ENCODE assay signal across 21 mouse cellular contexts in the genomic region with DNA sequence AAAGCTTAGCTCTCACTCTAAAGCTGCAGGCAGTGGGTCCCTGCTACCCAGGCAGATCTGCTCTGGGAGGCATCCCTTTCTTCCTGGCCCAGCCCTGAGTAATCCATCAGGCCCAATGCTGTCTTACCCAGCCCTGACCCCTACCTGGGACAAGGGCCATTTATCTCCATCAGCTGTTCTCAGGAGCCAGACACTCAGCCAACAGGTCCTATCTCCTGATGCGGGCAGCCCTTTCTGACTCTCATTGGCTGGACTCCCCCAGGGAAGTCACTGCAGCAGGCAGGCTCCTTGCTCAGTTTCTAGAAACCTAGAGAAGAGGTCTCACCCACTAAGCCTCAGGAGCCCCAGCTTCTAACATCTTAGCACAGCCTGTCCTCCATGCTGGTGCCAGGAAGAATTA. TPM values are rescaled to one million over a fixed set of nuclear protein-coding genes. Genes with fewer than 3 reads are reported as not detected.
DNase-seq lines count a peak whose midpoint lies in the region; ATAC-seq and TF ChIP-seq lines count a peak whose summit lies in the region.
"Had no signal": no experiment of that assay in that cellular context is flagged by ENCODE, and none has a peak within 500 bp of the region (broad histone marks: within the 10 kb centered on the region; RNA-seq: fewer than 3 reads in every experiment).

No protein-coding gene starts in this region.

- no peak for DNase-seq in hindbrain, postnatal 0 days (ENCODE audit: low spot score)
- DNase-seq in c-Kit-negative CD71-positive TER-119-positive erythroid progenitor cells, embryonic 14.5 days (ENCODE audit: low read depth, low spot score) = peak; percentile 57
- peak in 2 of 3 experiments; percentile 59 to 65 for DNase-seq in liver, embryonic 14.5 days (ENCODE audit: low read depth in 3 of 3, low spot score in 3 of 3)
- no peak for DNase-seq in embryo, embryonic 10.5 days (ENCODE audit: low spot score)
- DNase-seq in left cerebral cortex, adult 8-10 months (ENCODE audit: low spot score in 2 of 2) = no peak
- DNase-seq: B cell, adult 2 months; cerebellum, adult 2 months; gastrocnemius, postnatal 25 days; kidney, adult 11 months; kidney, postnatal 4 days; left cerebral cortex, postnatal 4 days; midbrain, embryonic 14.5 days; right cerebral cortex, adult 18-20 months had no signal

- H3K9ac ChIP-seq in hindbrain, embryonic 12.5 days = no peak overlapping the region
- H3K9ac ChIP-seq in hindbrain, postnatal 0 days (replicated peaks; ENCODE audit: low read length) = no peak overlapping the region
- H3K9ac ChIP-seq in liver, embryonic 14.5 days (replicated peaks) = peak overlapping the region; percentile 49
- H3K9ac ChIP-seq: embryonic facial prominence, embryonic 15.5 days; forebrain, embryonic 12.5 days; limb, embryonic 15.5 days had no signal

- peaks cover 4% of the 10 kb centered on the region for H3K27me3 ChIP-seq in hindbrain, embryonic 12.5 days
- no peaks in the 10 kb centered on the region for H3K27me3 ChIP-seq in hindbrain, postnatal 0 days (ENCODE audit: insufficient read depth, low read length)
- H3K27me3 ChIP-seq in erythroblast, embryonic 14.5 days (ENCODE audit: control insufficient read depth) = peaks cover 12% of the 10 kb centered on the region
- no peaks in the 10 kb centered on the region; the same call in 1 of the 2 replicates for H3K27me3 ChIP-seq in liver, embryonic 14.5 days (ENCODE audit: control insufficient read depth, insufficient read depth, low read length)

- no peak for ATAC-seq in hindbrain, embryonic 12.5 days (ENCODE audit: low FRiP score)
- no peak for ATAC-seq in hindbrain, postnatal 0 days
- peak; percentile 19 for ATAC-seq in liver, embryonic 14.5 days (ENCODE audit: insufficient read depth)
- ATAC-seq: Patski had no signal

- peaks cover 21% of the 10 kb centered on the region for H3K4me1 ChIP-seq in hindbrain, embryonic 12.5 days
- H3K4me1 ChIP-seq in hindbrain, postnatal 0 days (ENCODE audit: insufficient read depth, low read length) = no peaks in the 10 kb centered on the region
- H3K4me1 ChIP-seq in erythroblast, embryonic 14.5 days (ENCODE audit: control insufficient read depth) = peaks cover 81% of the 10 kb centered on the region
- H3K4me1 ChIP-seq in liver, embryonic 14.5 days (replicated peaks; ENCODE audit: control insufficient read depth in 2 of 2, insufficient read depth in 2 of 2, low read length in 1 of 2) = peaks cover 51 to 53% of the 10 kb centered on the region in 2 experiments
- H3K4me1 ChIP-seq: embryonic facial prominence, embryonic 15.5 days; limb, embryonic 15.5 days had no signal

- H3K4me3 ChIP-seq in hindbrain, embryonic 12.5 days = no peak overlapping the region
- H3K4me3 ChIP-seq in hindbrain, postnatal 0 days (ENCODE audit: low read length) = no peak overlapping the region
- peak overlapping the region; percentile 28 for H3K4me3 ChIP-seq in erythroblast, embryonic 14.5 days (replicated peaks)
- no peak overlapping the region for H3K4me3 ChIP-seq in liver, embryonic 14.5 days (ENCODE audit: insufficient read depth in 1 of 2, low read depth in 2 of 2, low read length in 2 of 2)
- H3K4me3 ChIP-seq: embryonic facial prominence, embryonic 15.5 days; forebrain, embryonic 12.5 days; limb, embryonic 15.5 days had no signal

- peak overlapping the region; percentile 30; the same call in 1 of the 2 replicates for H3K27ac ChIP-seq in hindbrain, embryonic 12.5 days
- no peak overlapping the region for H3K27ac ChIP-seq in hindbrain, postnatal 0 days
- peak overlapping the region; percentile 95 for H3K27ac ChIP-seq in liver, embryonic 14.5 days
- H3K27ac ChIP-seq: embryonic facial prominence, embryonic 15.5 days; forebrain, embryonic 12.5 days; limb, embryonic 15.5 days; stomach, postnatal 0 days had no signal

- no peak for TF ChIP-seq EP300 in liver, embryonic 14.5 days (IDR thresholded peaks at IDR 0.05; ENCODE audit: low read depth)

- no peak for TF ChIP-seq CTCF in hindbrain, postnatal 0 days (IDR thresholded peaks at IDR 0.05; ENCODE audit: low read depth)
- no peak for TF ChIP-seq CTCF in liver, embryonic 14.5 days (IDR thresholded peaks at IDR 0.05; ENCODE audit: low read depth)

- H3K9me3 ChIP-seq in hindbrain, embryonic 12.5 days (replicated peaks) = no peaks in the 10 kb centered on the region
- no peaks in the 10 kb centered on the region for H3K9me3 ChIP-seq in hindbrain, postnatal 0 days (ENCODE audit: low read length)
- no peaks in the 10 kb centered on the region for H3K9me3 ChIP-seq in erythroblast, embryonic 14.5 days (ENCODE audit: control insufficient read depth, low read length)
- no peaks in the 10 kb centered on the region for H3K9me3 ChIP-seq in liver, embryonic 14.5 days (ENCODE audit: control insufficient read depth, low read length)
- H3K9me3 ChIP-seq: embryonic facial prominence, embryonic 15.5 days; forebrain, embryonic 12.5 days; G1E; limb, embryonic 15.5 days had no signal

- 68% methylated on average over 1 of the region's 1 CpGs for WGBS in hindbrain, embryonic 12.5 days
- WGBS in hindbrain, postnatal 0 days = 92% methylated on average over 1 of the region's 1 CpGs
- WGBS in liver, embryonic 14.5 days (ENCODE audit: insufficient replicate concordance) = 60% methylated on average over 1 of the region's 1 CpGs

- H3K36me3 ChIP-seq in hindbrain, embryonic 12.5 days = no peaks in the 10 kb centered on the region
- H3K36me3 ChIP-seq in hindbrain, postnatal 0 days (ENCODE audit: insufficient read depth, low read length) = no peaks in the 10 kb centered on the region
- peaks cover 3% of the 10 kb centered on the region; the same call in 1 of the 2 replicates for H3K36me3 ChIP-seq in erythroblast, embryonic 14.5 days (ENCODE audit: control insufficient read depth)
- H3K36me3 ChIP-seq in liver, embryonic 14.5 days (replicated peaks; ENCODE audit: control insufficient read depth, insufficient read depth, low read depth) = no peaks in the 10 kb centered on the region
- H3K36me3 ChIP-seq: embryonic facial prominence, embryonic 15.5 days; forebrain, embryonic 12.5 days; G1E; limb, embryonic 15.5 days had no signal

- H3K4me2 ChIP-seq in hindbrain, embryonic 12.5 days (replicated peaks) = no peak overlapping the region
- no peak overlapping the region for H3K4me2 ChIP-seq in hindbrain, postnatal 0 days (ENCODE audit: low read depth, low read length)
- H3K4me2 ChIP-seq in liver, embryonic 14.5 days (ENCODE audit: low read depth) = peak overlapping the region; percentile 68
- H3K4me2 ChIP-seq: embryonic facial prominence, embryonic 15.5 days; forebrain, embryonic 12.5 days; limb, embryonic 15.5 days had no signal

RNA-seq across cellular contexts. Expression of a gene that starts 27.9 kb away (rescaled TPM):
- 3.6 and 4.7 TPM in 2 replicates for polyA plus RNA-seq in hindbrain, embryonic 12.5 days (2016; fragmentation: Nextera tagmentation; extraction: Ambion mirVana)
- total RNA-seq in hindbrain, postnatal 0 days (2014; rRNA removed) = 12.5 and 27.7 TPM in 2 replicates
- 10.9 and 11.2 TPM in 2 replicates for polyA plus RNA-seq in hindbrain, postnatal 0 days (2015; fragmentation: Nextera tagmentation; extraction: Ambion mirVana)
- not detected in 2 replicates for polyA plus RNA-seq in erythroblast, embryonic 14.5 days (2012)
- 0.05 and 0.07 TPM in 2 replicates for polyA plus RNA-seq in liver, embryonic 14.5 days (2012; rRNA removed)
- polyA plus RNA-seq in liver, embryonic 14.5 days (2014; fragmentation: Nextera tagmentation; extraction: Ambion mirVana) = 0.20 TPM in 1 of 2 replicates, not detected in the other
- 1 to 10 TPM; 5.6 to 7.1 (median 6.2) TPM for total RNA-seq in left cerebral cortex, adult 8-10 months (2022)

RNA-seq across cellular contexts. Expression of a gene that starts 30.2 kb away (rescaled TPM):
- 12.1 and 14.1 TPM in 2 replicates for polyA plus RNA-seq in hindbrain, embryonic 12.5 days (2016; fragmentation: Nextera tagmentation; extraction: Ambion mirVana)
- 14.8 and 18.1 TPM in 2 replicates for total RNA-seq in hindbrain, postnatal 0 days (2014; rRNA removed)
- polyA plus RNA-seq in hindbrain, postnatal 0 days (2015; fragmentation: Nextera tagmentation; extraction: Ambion mirVana) = 13.6 and 16.4 TPM in 2 replicates
- 0.24 and 0.32 TPM in 2 replicates for polyA plus RNA-seq in erythroblast, embryonic 14.5 days (2012)
- 3.1 and 3.3 TPM in 2 replicates for polyA plus RNA-seq in liver, embryonic 14.5 days (2012; rRNA removed)
- polyA plus RNA-seq in liver, embryonic 14.5 days (2014; fragmentation: Nextera tagmentation; extraction: Ambion mirVana) = 2.2 and 3.5 TPM in 2 replicates
- 10 to 100 TPM; 14.9 to 20.6 (median 18.7) TPM for total RNA-seq in left cerebral cortex, adult 8-10 months (2022)

RNA-seq across cellular contexts. Expression of a gene that starts 31.1 kb away (rescaled TPM):
- polyA plus RNA-seq in hindbrain, embryonic 12.5 days (2016; fragmentation: Nextera tagmentation; extraction: Ambion mirVana) = 4.6 and 4.7 TPM in 2 replicates
- total RNA-seq in hindbrain, postnatal 0 days (2014; rRNA removed) = 108 and 134 TPM in 2 replicates
- polyA plus RNA-seq in hindbrain, postnatal 0 days (2015; fragmentation: Nextera tagmentation; extraction: Ambion mirVana) = 7.1 and 7.6 TPM in 2 replicates
- polyA plus RNA-seq in erythroblast, embryonic 14.5 days (2012) = not detected in 2 replicates
- polyA plus RNA-seq in liver, embryonic 14.5 days (2012; rRNA removed) = 0.06 and 0.08 TPM in 2 replicates
- polyA plus RNA-seq in liver, embryonic 14.5 days (2014; fragmentation: Nextera tagmentation; extraction: Ambion mirVana) = not detected in 2 replicates
- 10 to 100 TPM; 37.3 to 49.0 (median 44.8) TPM for total RNA-seq in left cerebral cortex, adult 8-10 months (2022)

Comparison
In these comparisons a context has a peak if more than half of its experiments do, and no peak if none do; other contexts are left out.
1. DNase-seq: peak in c-Kit-negative CD71-positive TER-119-positive erythroid progenitor cells, embryonic 14.5 days (single experiment) and liver, embryonic 14.5 days (2 of 3); none in hindbrain, postnatal 0 days (single experiment), embryo, embryonic 10.5 days (single experiment) and left cerebral cortex, adult 8-10 months (0 of 2).